Mouse (Mus musculus): ENCODE data around the gene Dnlz.

The Dnlz gene

DNA sequence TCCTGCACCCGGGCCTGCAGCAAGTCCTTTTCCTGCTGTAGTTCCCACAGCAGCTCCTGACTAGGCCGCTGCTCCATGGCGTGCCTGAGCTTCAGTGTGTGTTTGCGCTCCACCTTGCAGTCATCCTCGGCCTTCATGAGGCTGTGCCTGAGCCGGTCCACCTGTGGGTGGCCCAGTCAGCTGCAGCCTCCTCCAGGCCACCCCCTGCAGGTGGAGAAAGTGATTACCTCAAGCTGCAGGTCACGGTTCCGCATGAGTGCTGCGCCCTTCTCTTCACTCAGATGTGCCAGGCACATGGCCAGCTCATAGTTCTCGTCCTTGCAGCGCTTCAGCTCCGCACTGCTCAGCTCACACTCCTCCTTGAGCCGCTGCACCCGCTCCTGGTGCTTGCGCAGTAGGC is 5.6 kb upstream of the Dnlz start:
- no peak for DNase-seq (ENCODE audit: low spot score)

DNA sequence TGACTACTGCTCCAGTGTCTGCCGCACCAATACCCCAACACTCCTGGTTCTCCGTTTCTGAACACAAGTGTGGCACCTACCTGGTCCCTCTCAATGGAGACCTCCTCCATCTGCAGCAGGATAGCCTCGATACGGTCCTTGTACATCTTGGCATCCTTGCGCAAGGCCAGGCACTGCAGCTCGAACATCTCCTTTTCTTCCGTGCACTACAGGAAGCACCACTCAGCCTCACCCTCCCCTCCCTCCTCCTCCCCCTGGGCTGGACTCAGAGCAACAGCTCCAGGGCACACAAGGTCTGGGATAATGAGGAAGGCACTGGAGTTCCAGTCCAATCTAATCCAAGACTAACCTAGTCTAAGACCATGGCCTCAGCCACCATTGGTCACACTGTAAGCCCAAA is 4.8 kb upstream of the Dnlz start:
- DNase-seq (ENCODE audit: low spot score), result no peak

DNA sequence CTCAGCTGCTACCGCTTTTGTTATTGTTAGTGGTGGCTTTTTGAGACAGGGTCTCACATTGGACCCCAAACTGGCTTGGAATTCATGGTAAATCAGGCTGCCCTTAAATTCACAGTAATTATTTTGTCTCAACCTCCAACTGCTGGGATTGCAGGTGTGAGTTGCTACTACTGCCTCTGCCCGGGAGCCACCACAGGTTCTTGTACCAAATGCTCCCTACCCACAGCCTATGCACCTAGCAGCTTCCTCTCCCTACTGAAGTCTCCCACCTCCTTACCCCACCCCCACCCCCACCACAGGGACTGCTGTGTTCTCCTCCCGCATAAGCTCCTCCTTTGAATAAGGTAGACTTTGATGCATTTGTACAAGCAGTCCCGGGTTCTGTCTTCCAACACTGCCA is 4.3 kb upstream of the Dnlz start:
- no peak for DNase-seq (ENCODE audit: low spot score)

DNA sequence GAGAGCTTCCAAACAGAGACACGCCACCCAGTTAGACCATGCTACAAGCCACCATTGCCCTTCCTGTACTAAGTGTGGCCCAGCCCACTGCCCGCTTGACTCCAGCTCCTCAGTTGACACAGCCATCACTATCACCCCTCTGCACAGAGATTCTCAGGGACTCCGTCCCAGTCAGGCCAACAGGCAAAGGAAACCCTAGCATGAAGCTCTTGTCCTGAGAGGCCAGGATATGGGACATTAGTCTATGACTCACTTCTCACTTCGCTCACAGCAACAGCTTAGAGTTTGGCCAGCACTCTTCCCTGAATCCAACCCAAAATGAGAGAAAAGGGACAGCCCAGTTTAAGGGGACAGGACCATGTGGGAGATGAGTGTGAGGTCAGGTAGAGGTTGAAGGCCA is 2.5 kb upstream of the Dnlz start:
- no peak for DNase-seq (ENCODE audit: low spot score)

DNA sequence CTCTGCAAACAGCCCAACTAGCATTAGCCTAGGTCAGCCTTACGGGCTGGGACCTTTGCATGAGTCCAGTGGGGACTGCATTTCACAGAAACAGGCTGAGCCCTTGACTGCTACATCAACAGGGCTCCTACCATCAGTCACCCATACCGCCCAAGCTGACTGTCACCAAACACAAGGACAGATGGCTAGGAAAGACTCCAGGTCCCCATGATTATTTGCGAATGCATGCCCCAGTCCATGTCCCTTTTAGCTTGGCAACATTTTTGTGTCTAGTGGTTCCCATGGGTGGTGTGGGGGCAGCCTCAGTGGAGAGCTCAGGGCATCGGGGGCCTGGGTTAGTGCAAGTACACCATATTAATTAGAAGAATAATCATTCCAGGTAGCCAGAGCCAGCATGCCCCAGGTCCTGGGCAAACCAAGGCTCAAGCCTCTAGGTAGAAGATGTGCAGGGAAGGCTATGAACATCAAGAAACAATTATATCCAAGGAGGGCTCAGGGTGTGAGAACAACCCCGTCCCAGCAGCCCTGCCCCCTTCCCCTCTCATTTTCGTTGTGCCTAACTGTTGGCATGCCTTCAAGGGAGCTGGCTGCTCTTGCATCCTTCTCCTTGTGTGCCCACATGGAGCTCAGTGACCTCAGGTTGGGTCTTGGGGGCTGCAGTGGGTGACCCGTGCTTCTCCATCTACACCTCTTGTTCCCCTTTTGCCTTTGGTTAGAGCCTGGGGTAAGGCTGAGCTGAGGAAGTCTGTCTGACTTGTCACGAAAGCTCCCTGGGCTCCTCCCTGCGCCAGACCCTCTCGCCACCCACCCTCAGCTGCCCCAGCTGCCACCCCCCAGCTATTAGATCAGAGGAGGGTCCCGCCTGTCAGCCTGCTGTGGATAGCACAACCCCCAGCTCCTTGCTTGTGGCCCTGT is 1.4 kb upstream of the Dnlz start:
- no peak for DNase-seq (ENCODE audit: low spot score)

DNA sequence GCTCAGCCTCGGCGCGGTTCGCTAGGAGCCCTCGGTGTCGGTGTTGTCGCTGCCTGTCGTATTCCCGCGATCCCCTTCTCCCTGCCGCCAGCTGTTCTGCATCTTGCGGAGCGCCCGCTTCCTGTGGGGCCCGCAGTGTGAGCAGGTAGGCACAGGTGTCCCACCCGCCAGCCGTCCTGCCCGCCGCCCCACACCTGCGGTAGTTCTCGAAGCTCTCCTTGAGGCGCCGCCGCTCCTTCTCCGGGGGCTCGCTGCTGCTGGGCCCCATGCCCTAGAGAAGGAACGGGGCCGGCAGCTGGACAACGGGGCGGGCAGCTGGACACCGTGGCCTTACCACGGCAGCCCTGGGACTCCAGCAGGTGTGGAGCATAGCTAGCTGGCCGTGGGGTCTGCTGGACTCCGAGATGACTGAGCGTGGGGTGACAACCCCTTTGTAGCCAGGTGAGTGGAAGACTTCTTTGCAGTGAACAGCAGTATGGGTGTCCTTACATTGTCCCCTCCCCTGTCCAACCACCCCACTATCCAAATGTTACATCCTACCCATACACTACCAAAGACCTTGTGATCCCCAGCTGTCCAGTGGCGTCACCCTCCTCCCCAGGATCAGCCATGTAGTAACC is 491 bp upstream of the Dnlz start:
- no peak for DNase-seq (ENCODE audit: low spot score)

DNA sequence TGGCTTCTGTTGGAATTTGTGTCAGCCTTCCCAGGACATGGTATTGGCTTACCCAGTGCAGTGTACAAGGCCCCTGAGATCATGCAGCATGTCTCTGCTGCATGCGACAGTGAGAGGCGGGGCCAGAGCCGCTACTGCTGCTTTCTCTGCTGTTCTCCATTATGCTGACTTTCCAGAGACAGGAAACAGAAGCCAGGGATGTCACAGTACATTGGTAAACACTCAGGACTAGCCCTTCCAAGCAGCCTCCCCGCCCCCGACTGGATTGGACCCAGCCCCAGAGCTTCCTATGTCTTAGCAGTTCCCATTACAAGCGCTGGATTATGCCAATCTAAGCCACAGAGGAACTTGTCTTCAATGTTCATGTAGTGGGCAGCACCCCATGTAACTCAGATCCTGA is 3.7 kb downstream of the Dnlz start:
- DNase-seq (ENCODE audit: low spot score), result no peak

DNA sequence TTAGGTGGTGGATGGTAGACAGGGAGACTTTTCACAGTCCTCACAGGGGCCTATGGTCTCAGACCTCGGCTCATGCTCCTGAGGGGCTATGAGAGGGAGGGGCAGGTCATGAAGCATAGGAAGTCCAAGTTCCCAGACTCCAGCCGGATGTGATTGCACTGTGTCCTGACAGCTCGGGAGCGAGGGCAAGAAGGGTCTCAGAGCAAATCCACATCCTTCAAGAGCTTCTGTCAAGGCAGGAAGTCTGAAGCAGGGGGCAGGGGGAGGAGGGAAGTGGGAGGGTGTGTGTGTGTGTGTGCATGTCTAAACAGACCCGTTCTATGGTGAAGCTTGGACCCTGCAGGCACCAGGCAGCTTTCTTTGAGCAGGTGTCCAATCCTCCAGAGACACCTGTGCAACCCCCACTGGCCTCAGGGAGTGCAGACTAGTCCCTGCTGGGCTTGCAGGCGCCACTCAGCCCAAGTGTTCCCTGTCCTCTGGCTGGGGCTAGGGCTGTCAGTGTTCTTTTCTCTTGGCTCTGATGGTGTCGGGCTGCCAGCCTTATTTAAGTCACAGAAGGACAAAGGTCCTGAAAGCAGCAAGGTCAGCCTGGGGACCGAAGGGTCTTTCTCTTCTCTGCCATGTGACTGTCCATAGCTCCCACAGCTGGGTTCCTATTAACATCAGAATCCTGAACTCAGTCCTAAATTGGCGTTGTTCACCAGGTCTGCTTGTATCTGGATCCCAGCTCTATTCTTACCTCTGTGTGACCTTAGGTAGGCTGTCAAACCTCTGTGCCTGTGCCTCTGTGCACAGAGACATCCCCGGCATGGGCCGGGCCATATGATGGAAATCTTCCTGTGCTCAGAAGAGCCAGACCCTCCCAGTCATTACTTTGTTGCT is 9.1 kb downstream of the Dnlz start:
- no peak for DNase-seq (ENCODE audit: low spot score)

DNA sequence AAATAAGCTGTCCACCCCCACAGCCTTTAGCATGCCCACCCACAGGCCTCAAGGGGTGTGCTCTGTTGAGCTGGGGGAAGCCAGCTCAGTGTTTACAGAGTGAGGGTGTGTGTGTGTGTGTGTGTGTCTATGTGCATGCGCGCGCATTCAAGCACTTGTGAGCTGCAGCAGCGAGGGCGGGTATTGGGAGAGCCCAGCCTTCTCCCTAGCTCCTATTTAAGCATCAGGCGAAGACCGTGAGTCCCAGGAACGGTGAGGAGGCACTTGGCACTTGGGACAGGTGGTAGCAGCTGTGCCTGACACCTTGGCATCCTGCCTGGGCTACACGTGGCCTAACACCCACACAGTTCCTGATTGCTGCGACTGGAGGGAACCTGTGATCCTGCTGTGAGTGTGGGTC is 9.9 kb downstream of the Dnlz start:
- peak; percentile 29 for DNase-seq (ENCODE audit: low spot score)

DNA sequence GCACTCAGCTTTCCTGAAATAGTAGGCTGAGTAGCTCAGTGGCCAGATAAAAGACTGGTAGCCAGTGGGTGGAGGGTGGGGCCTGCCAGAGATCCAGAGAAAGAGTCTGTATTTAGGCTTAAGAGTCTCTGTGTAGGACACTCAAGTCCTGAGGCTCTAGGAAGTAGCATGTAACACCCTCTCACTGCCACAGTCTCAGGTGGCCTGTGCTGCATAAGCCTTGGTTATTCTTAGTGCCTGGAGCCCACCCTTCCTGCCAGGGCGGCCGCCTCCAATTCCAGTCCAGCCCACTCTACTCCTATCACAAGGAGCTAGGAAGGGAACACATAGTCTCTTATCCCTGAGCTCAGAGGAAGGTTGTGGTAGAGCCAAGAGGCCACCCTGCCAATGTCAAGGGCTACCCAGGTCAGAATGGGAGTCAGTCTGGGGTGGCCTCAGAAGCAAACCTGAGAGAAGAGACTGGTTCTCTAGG is 10.4 kb downstream of the Dnlz start:
- no peak for DNase-seq (ENCODE audit: low spot score)

DNA sequence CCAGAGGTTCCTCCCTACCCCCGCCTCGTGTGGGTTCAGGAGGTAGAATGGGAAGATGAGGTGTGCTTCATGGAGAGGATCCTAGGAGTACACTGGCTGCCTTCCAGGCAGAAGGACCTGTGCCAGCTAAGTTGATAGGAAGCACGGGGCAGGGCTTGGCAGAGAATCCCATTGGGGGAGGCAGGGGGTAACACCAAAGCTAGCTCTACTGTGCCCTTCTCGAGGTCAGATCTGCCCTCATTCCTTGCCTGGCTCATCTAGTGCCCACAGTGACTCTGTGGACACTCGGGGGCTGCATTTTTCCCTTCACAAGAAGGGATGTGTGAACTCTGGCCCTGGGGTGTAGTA is 12.7 kb downstream of the Dnlz start:
- DNase-seq (ENCODE audit: low spot score), result no peak

DNA sequence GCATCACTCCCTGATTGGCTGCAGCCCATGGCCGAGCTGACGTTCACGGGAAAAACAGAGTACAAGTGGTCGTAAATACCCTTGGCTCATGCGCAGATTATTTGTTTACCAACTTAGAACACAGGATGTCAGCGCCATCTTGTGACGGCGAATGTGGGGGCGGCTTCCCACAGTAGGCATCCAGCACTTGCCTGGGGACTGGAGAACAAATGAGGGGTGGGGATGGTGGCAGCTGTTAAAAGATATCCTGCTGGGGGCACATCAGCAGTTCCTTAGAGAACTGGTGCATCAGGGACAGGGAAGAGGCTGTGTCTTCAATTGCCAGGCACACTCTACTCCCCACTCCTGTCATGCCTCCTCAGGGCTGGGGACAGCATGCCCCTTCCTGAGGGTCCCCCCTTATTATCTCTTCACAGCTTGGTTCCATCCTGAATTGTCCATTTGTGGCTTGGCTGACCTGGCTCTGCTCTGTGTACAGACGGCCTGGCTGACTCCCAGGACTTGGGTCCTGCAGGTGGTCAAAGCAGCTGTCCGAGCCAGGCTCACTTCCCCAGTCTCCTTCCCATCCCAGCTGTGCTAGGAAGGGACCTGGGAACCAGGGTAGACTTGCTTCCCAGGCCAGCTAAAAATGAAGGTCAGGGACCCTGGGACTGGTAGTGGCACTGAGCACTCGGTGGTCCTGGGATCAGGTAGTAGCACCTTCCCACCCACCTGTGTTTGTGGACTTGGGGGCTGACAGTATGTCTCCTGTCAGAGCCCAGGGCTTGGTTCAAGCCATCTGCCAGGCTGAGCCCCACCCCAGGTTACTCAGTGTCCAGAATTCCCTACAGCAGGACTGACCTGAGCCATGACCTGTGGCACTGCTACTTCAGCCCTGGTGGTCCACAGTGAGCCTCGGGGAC is 13.4 kb downstream of the Dnlz start:
- no peak for DNase-seq (ENCODE audit: low spot score)

DNA sequence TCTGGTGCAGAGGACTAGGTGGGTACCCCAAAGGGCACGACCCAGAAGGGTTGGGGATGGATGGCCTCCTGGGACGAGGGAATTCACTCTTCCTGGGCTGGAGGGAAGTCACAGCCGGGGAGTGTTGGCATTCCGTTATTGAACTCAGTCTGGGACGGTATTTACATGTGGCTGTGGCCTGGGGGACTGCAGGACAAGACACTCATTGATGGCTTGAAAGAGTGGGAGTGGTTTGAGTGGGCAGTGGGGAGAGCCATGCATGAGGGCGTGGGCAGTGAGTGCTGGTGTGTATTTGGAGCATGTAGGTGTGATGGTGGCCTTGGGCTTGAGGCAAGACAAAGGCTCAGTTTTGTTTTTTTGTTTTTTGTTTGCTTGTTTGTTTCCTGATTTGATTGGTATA is 21.2 kb downstream of the Dnlz start:
- DNase-seq (ENCODE audit: low spot score), result no peak

DNA sequence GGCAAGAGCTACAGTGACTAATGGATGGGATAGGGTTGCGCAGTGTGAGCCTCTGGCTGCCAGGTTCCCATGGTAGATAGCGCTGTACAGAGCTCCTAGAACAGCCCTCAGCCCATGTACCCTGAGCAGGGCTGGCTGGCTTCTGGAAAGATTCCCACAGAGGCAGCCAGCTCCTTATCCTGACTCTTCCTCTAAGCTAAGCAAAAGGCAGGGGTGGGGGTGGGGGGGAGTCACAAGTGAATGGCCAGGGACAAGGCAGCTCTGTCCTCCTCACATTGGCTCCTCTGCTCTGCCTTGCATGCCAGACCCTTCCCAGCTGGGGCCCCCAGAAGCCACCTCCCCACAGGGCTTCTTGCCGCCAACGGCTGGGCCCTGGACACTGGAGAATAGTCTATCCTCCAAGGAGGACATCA is 21.8 kb downstream of the Dnlz start:
- no peak for DNase-seq (ENCODE audit: low spot score)

DNA sequence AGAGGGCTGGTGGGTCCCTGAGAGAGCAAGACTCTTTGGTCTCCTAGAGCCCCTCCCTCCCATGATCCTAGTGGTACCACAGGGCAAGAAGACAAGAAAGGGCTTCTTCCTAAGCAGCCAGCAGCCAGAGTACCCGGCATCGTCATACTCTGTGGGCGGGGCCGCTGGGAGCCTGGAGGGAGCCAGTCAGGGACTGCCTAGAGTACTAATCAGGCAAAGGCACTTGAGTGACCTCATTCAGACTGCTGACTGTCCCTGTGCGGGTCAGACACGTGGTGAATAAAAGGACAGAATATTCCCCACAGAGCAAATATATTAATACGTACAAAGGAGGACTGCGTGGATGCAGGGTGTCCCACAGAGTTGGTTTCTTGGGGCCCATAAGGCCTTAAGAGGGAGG is 22.5 kb downstream of the Dnlz start:
- no peak for DNase-seq (ENCODE audit: low spot score)

DNA sequence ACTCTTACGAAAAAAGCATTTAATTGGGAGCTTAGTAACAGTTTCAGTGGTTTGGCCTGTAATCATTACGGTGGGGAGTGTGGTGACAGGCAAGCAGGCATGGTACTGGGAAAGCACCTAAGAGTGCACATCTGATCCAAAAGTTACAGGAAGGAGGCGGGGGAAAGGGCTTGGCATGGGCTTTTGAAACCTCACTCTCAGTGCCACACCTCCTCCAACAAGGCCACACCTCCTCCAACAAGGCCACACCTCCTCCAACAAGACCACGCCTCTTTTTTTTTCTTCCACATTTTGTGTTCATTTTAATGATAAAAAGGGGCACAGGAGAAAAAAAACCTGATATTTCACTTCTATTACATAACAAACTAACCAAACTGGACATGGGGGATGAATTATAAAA is 24.1 kb downstream of the Dnlz start:
- DNase-seq (ENCODE audit: low spot score), result no peak

DNA sequence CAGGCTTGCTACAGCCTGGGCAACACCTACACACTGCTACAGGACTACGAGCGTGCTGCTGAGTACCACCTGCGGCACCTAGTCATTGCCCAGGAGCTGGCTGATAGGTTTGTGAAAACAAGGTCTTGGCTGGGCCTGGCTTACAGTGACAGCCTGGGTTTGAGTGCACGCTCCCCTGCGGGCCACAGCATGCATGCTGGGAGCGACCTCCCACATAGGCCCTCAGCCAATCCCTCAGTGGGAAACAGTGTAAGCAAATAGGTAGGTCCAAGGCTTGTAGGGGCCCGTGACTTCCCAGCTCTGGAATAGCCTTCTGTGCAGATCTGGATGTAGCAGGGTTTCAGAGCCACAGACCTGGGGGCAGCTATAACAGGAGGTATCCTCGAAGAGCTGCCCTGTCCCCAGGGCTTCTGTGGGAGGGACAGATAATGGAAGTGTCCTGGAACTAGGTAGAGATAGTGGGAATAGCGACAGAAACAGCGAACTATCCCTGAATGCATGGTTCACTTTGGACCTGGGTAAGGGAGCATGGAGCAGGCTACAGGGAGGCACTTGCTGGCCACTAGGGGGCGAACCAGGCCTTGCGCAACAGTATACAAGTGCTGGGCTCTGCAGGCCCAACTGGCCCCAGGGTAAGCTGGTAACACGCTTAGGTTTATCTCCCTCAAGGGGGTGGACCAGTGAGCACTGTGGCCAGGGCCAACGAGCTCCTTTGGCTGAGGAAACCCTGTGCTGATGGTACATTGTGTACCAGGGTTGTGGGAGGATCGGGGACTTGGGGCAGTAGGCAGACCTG is 26.3 kb downstream of the Dnlz start:
- no peak for DNase-seq (ENCODE audit: low spot score)

DNA sequence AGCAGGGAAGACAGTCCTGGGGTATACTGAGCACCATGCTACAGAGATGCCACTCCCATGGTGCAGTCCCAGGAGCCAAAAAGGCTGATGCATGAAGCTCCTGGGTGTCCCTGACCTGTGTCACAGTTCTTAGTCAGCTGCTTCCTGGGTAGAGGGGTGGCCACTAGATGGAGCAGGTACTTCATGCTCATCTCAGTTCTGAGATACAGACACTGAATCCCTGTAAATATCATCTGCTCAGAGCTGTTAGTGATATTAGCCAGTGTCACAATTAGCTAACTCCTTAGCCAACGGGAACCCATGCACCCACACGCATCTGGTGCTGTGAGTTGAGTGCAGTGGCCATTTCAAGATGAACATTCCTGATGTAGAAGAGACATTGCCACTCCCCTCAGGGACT is 27.0 kb downstream of the Dnlz start:
- DNase-seq (ENCODE audit: low spot score), result no peak

DNA sequence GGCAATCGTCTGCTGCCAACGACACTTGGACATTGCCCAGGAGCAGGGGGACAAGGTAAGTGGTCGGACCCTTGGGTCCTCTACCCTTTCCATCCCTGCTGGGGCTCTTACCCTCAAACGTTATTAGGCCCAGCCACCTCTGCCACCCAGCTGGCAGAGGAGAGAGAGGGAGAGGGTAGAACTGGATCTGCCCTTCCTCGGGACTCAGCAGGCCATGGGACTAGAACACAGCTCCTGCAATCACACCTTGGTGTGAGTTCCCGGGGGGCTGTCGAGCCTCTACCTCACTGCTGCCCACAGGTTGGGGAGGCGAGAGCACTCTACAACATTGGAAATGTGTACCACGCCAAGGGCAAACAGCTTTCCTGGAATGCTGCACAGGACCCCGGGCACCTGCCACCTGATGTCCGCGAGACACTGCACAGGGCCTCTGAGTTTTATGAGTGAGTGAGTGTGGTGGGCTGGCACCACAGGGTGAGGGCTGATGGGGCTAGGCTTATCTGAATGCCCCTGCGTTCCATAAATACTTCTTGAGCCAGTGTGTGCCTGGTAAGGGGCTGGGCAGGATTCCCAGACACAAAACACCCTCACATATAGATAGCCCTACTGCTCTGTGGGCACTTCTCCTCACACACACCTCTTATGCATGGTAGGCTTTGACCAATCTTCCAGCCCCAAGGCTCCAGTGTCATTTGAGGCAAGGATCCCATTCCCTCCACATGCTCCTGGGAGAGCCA is 28.2 kb downstream of the Dnlz start:
- DNase-seq (ENCODE audit: low spot score), result no peak

All from urinary bladder, postnatal 10 days (tissue).